Mouse (Mus musculus): ENCODE data around the gene Gm5157.
"Not testable (repeated sequence)": the region's sequence is repeated elsewhere in the genome, so short reads cannot be mapped to it uniquely, and the experiment has no call there.

Gene Gm5157

DNA sequence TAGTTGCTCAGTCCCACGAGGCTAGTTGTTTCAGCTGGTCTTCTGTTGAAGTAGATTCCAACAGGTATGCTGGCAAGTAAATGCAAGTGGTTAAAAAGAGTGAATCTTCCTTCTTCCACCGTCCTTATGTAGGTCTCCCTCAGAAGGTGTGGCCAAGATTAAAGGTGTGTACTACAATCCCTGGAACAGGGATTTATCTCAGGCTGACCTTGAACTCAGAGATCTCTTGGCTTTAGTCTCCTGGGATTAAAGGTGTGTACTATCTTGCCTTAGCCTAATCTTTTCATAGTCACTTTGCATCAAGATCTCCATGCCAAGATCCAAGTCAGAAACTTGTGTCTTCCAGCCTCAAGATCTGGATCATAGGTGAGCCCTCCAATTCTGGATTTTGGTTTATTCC, at the start of gene Gm5157:
Gm5157 (minus strand) TSS at position 101 of the 400 bp plus-strand sequence.
- DNase-seq (ENCODE audit: low read depth, low spot score), result not testable (repeated sequence)

DNA sequence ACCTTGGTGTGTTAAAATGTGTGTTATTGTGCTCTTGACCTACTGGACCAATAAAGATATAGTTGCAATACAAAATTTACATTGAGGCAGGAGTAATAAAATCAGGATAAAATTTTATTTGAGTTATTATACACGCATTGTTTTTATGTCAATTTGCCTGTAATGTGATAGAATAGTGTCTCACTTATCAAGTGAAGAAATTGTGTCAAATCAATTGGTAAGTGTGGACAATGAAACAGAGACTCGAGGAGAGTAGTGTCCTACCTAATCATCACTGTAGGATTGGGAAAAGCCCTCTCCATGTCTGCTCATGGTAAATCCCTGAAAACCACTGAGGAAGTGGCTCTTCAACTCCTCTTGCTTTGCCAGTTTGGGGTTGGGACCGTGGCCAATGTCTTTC, 28.3 kb downstream of the Gm5157 start, which contains the start of gene Vmn1r123:
Vmn1r123 (plus strand) TSS at position 301 of the 400 bp plus-strand sequence.
- DNase-seq (ENCODE audit: low read depth, low spot score), result not testable (repeated sequence)

All from 3T3-L1 (cell line).